Mouse (Mus musculus): ENCODE data around the gene Fkbp1b. TPM values are rescaled to one million over a fixed set of nuclear protein-coding genes. Genes with fewer than 3 reads are reported as not detected.
"Not testable (repeated sequence)": the region's sequence is repeated elsewhere in the genome, so short reads cannot be mapped to it uniquely, and the experiment has no call there.

Gene Fkbp1b
- under 1 TPM in 1 of 4 experiments, not detected in 3; 0.58 TPM for total RNA-seq (2022)

GRCm38 (mm10) chr12:4841392-4841887, at the start of gene Fkbp1b:
Gene Fkbp1b (minus strand): TSS chr12:4841591.
- peak in 1 of 2 experiments; percentile 20 for DNase-seq (ENCODE audit: low spot score in 2 of 2)

DNA sequence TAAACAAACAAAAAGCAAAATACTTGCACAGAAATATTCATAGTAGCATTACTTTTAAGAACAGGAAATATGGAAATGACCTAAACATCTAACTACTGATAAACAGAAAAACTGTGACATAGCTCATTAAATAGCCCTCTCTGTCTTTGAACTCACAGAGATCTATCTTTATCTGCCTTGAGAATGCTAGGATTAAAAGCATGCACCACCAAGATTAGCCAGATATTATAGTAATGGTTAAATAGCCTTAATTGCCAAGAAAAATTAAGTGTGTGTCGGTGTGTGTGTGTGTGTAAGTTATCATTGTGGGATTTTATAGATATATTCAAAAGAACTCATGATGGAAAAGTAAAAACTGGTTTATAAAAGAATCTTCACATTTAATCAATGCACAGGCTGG, 48.5 kb upstream of the Fkbp1b start:
- no peak for DNase-seq (ENCODE audit: low spot score in 2 of 2)

DNA sequence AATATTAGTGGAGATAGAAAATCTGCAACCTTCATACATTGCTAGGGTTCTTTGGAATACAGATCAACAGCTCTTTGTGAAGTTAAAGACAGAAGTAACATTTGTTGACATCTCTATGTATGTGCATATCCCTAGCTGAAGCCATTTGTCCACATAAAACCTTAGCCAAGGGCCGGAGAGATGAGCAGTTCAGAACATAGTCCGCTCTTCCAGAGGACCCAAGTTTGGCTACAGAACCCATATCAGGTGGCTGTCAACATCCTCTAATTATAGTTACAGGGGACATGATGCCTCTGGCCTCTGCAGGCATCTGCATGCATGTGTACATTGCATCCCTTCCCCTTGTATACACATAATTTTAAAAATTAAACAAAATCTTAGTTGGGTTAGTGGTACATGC, 47.9 kb upstream of the Fkbp1b start:
- DNase-seq (ENCODE audit: low spot score in 2 of 2), result peak in 1 of 2 experiments; percentile 9

- DNase-seq (ENCODE audit: low spot score in 2 of 2), result no peak
Measured at GRCm38 (mm10) chr12:4888739-4889138, 47.3 kb upstream of the Fkbp1b start.

GRCm38 (mm10) chr12:4886581-4886980, 45.2 kb upstream of the Fkbp1b start:
- DNase-seq (ENCODE audit: low spot score in 2 of 2), result not testable (repeated sequence)

GRCm38 (mm10) chr12:4885062-4885461, 43.7 kb upstream of the Fkbp1b start:
- no peak for DNase-seq (ENCODE audit: low spot score in 2 of 2)

GRCm38 (mm10) chr12:4882086-4882485, 40.7 kb upstream of the Fkbp1b start:
- no peak for DNase-seq (ENCODE audit: low spot score in 2 of 2)

GRCm38 (mm10) chr12:4879048-4879447, 37.7 kb upstream of the Fkbp1b start:
- no peak for DNase-seq (ENCODE audit: low spot score in 2 of 2)

GRCm38 (mm10) chr12:4878296-4878783, 36.9 kb upstream of the Fkbp1b start:
- DNase-seq (ENCODE audit: low spot score in 2 of 2), result no peak

GRCm38 (mm10) chr12:4875623-4876022, 34.2 kb upstream of the Fkbp1b start:
- no peak for DNase-seq (ENCODE audit: low spot score in 2 of 2)

GRCm38 (mm10) chr12:4874161-4874927, 33.0 kb upstream of the Fkbp1b start, which contains the start of gene Mfsd2b:
Gene Mfsd2b (minus strand): TSS chr12:4874359.
- peak; percentile 28 to 53 for DNase-seq (ENCODE audit: low spot score in 2 of 2)

DNA sequence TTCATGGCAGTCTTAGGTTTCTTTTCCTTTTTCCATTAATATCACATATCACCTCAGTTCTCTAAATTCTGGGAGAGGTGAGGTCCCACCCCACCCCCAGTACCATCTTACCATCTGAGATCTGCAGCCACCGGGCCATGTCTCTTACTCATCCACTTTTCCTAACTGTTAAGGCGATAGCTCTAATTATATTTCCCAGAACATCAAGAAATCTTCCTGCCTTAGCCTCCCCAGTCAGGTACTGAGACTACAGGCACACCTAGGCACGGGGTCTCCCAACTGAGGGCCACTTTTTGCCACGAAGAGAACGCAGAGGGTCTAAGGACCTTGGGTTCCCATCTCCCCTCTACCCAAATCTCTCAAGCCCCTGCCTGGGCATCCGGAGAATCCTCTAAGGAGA, 32.1 kb upstream of the Fkbp1b start:
- no peak for DNase-seq (ENCODE audit: low spot score in 2 of 2)

DNA sequence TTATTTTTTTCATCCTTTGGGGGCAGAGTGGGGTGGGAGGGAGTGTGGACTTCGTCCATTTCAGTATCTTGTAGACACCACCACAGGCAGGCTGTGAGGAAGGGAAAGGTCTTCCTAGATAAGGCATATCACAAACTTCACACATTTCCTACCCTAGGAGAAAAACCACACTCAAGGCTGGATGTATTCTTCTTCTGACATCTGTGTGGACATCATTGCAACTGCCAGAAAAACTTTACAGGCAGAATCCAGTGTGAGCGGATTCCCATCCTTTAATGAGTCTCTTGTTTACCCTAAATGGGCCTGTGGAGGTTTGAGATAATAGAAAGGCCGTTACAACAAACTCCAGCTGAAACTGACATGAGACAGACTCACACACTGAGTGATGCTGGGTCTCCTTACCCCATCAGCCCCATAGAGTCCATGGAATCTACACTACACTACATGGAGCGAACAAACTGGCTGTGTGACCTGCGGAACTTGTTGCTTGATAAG, 31.6 kb upstream of the Fkbp1b start:
- no peak for DNase-seq (ENCODE audit: low spot score in 2 of 2)

DNA sequence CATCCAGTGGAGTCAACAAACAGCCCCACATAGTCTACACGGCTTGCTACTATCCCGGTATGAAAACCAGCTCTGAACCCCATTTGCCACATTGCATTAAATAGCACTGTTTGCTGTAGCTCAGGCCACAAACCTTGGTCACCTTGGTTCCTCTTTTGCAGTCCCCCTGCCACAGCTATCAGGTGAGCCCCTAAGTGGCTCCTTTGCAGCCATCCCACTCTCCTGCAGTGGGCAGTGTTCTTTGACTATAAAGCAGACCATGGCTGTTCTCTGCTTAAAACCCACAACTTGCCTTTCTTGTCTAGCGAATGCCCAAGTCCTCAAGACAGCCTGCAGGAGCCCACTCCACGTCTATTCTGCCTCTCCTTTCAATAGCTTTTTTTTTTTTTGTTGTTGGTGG, 30.9 kb upstream of the Fkbp1b start:
- no peak for DNase-seq (ENCODE audit: low spot score in 2 of 2)

DNA sequence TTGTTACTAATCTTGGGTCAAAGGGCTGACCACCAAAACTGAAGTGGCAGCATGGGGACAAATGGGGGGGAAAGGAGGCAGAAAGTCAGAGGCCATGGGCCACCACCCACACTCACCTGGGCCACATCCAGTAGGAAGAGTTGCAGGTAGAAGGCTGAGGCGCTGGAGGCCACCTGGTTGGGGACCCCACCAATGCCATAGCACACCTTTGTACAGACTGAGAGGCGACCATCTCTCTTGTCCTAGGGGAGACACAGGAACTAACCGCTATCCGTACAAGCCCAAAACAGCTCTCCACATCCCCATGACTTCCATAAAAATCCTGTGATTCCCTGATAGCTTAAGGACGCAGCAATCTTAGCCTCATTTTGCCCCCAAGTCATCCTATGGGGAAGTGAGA, 29.9 kb upstream of the Fkbp1b start:
- no peak for DNase-seq (ENCODE audit: low spot score in 2 of 2)

GRCm38 (mm10) chr12:4868924-4869323, 27.5 kb upstream of the Fkbp1b start:
- no peak for DNase-seq (ENCODE audit: low spot score in 2 of 2)

- DNase-seq (ENCODE audit: low spot score in 2 of 2), result no peak
Measured at GRCm38 (mm10) chr12:4864338-4864690, 22.9 kb upstream of the Fkbp1b start.

DNA sequence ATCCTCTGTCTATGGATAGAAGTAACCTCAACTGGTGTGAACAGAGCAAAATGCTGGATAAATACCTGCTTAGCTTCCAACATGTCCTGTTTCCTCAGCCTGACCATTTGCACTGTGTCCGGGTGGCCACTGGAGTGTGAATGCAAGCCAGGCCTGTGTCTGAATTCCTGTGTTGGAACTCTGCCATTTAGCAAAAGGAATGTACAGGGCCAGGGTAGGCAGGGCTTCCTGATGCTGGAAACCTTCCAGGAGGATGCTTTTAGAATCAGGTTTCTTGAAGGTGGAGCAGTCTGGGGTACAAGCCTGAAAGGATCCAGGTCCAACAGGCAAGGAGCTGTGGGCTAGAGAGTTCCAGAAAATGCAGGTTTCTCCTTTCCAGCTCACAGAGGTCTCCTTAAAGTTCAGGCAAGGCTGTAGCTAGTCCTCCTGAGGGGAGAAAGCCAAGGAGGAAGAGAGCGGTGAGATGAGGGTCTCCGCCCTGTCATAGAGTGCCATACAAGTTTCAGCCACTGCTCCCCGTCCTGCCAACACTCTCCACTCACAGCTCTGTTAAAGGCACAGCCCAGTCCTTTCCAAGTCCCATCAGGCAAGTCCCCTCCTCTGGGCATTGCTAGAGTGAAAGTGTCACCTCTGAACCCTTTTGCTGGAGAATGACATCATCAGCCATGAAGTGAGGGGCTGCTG, 22.4 kb upstream of the Fkbp1b start:
- no peak for DNase-seq (ENCODE audit: low spot score in 2 of 2)

DNA sequence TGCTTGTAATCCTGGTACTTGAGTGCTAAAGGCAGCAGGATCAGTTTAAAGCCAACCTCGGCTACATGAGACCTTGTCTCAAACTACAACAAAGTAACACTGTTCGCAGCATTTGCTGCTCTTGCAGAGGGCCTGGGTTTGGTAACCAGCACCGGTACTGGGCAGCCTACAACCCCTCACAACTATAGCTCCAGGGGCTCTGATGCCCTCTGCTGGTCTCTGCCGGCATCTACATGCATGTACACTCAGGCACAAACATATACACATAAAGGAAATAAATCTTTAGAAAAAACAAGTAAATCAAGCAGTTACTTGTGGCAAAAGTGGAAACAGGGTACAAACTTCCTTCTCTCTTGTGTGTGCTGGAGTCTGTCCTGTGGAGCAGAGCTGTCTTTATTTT, 21.3 kb upstream of the Fkbp1b start:
- DNase-seq (ENCODE audit: low spot score in 2 of 2), result no peak

- DNase-seq (ENCODE audit: low spot score in 2 of 2), result no peak
Measured at GRCm38 (mm10) chr12:4859241-4859914, 18.0 kb upstream of the Fkbp1b start.

GRCm38 (mm10) chr12:4856834-4857233, 15.4 kb upstream of the Fkbp1b start:
- DNase-seq (ENCODE audit: low spot score in 2 of 2), result no peak

DNA sequence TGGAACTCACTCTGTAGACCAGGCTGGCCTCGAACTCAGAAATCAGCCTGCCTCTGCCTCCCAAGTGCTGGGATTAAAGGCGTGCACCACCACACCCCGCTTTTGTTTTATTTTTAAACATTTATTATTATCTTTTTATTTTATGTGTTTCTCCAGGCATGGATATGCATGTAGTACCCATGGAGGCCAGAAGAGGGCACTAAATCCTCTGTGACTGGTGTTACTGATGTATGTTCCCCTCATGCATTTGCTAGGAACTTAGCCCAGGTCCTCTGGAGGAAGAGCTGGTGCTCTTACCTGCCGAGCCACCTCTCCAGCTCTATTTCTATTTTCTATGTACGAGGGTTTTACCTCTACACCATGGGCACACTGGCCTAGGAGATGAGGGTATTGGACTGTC, 14.8 kb upstream of the Fkbp1b start:
- no peak for DNase-seq (ENCODE audit: low spot score in 2 of 2)
